29 mouse cellular contexts compared by ENCODE assay signal in genomic region chr15:63252781-63253340, GRCm38 (mm10).
DNase-seq lines count a peak whose midpoint lies in the region; ATAC-seq lines count a peak whose summit lies in the region.
"Had no signal": no experiment of that assay in that cellular context is flagged by ENCODE, and none has a peak within 500 bp of the region (broad histone marks: within the 10 kb centered on the region; RNA-seq: fewer than 3 reads in every experiment).

No protein-coding gene starts in this region.

- no peak for ATAC-seq in kidney, embryonic 16.5 days (ENCODE audit: low FRiP score, low TSS enrichment)
- ATAC-seq: intestine, postnatal 0 days had no signal

- H3K27me3 ChIP-seq in kidney, embryonic 16.5 days (ENCODE audit: insufficient read depth, low read length): no peaks in the 10 kb centered on the region
- H3K27me3 ChIP-seq: embryonic facial prominence, embryonic 13.5 days; forebrain, embryonic 12.5 days; heart, embryonic 13.5 days; limb, embryonic 12.5 days; megakaryocyte, embryonic 14.5 days; stomach, embryonic 15.5 days had no signal

- H3K9me3 ChIP-seq in kidney, embryonic 16.5 days (ENCODE audit: low read length): no peaks in the 10 kb centered on the region
- H3K9me3 ChIP-seq: embryonic facial prominence, embryonic 13.5 days; forebrain, embryonic 12.5 days; heart, embryonic 13.5 days; limb, embryonic 12.5 days; megakaryocyte, embryonic 14.5 days; stomach, embryonic 15.5 days had no signal

- peak; percentile 3 for DNase-seq in embryo, embryonic 10 days (ENCODE audit: low spot score)
- DNase-seq in embryo, embryonic 9.5 days (ENCODE audit: extremely low spot score): no peak
- DNase-seq in retina, postnatal 1 day: peak; percentile 2
- no peak for DNase-seq in retina, embryonic 14.5 days (ENCODE audit: low spot score)
- DNase-seq in fat pad, adult 2 months (ENCODE audit: extremely low read depth, low read depth, low spot score): peak; percentile 47
- no peak for DNase-seq in heart, adult 11 months
- DNase-seq: adrenal gland, postnatal 25 days; cerebellum, adult 2 months; gastrocnemius, postnatal 14 days; heart, adult 2 months; heart, postnatal 10 days; kidney, adult 9 months; kidney, postnatal 14 days; layer of hippocampus, adult 9-11 months; lung, postnatal 4 days; midbrain, embryonic 14.5 days; right cerebral cortex, postnatal 25 days; thymus, postnatal 14 days had no signal

- no peaks in the 10 kb centered on the region for H3K4me1 ChIP-seq in kidney, embryonic 16.5 days (ENCODE audit: insufficient read depth, low read length)
- H3K4me1 ChIP-seq: embryonic facial prominence, embryonic 13.5 days; forebrain, embryonic 12.5 days; limb, embryonic 12.5 days; megakaryocyte, embryonic 14.5 days; stomach, embryonic 15.5 days had no signal

- H3K27ac ChIP-seq in kidney, embryonic 16.5 days (ENCODE audit: low read length): no peak overlapping the region
- H3K27ac ChIP-seq: embryonic facial prominence, embryonic 13.5 days; forebrain, embryonic 12.5 days; heart, adult 2 months; heart, embryonic 13.5 days; hindbrain, embryonic 14.5 days; limb, embryonic 12.5 days; stomach, embryonic 15.5 days had no signal

- 64% methylated on average over 1 of the region's 1 CpGs for WGBS in kidney, embryonic 16.5 days

- no peak overlapping the region for H3K9ac ChIP-seq in kidney, embryonic 16.5 days (replicated peaks; ENCODE audit: low read length)
- H3K9ac ChIP-seq: embryonic facial prominence, embryonic 13.5 days; forebrain, embryonic 12.5 days; heart, embryonic 13.5 days; hindbrain, embryonic 14.5 days; limb, embryonic 12.5 days; stomach, embryonic 15.5 days had no signal

- H3K36me3 ChIP-seq in kidney, embryonic 16.5 days (ENCODE audit: insufficient read depth, low read length): no peaks in the 10 kb centered on the region
- H3K36me3 ChIP-seq: embryonic facial prominence, embryonic 13.5 days; forebrain, embryonic 12.5 days; heart, embryonic 13.5 days; limb, embryonic 12.5 days; stomach, embryonic 15.5 days had no signal

- H3K4me3 ChIP-seq in kidney, embryonic 16.5 days (ENCODE audit: low read length): no peak overlapping the region
- H3K4me3 ChIP-seq: embryonic facial prominence, embryonic 13.5 days; erythroblast, embryonic 14.5 days; forebrain, embryonic 12.5 days; heart, adult 2 months; heart, embryonic 13.5 days; limb, embryonic 12.5 days; megakaryocyte, embryonic 14.5 days; stomach, embryonic 15.5 days had no signal

- no peak overlapping the region for H3K4me2 ChIP-seq in kidney, embryonic 16.5 days (replicated peaks; ENCODE audit: low read depth, low read length)
- H3K4me2 ChIP-seq: embryonic facial prominence, embryonic 13.5 days; forebrain, embryonic 12.5 days; heart, embryonic 13.5 days; hindbrain, embryonic 14.5 days; limb, embryonic 12.5 days; liver, embryonic 11.5 days; stomach, embryonic 15.5 days had no signal

Comparison
In these comparisons a context has a peak if more than half of its experiments do, and no peak if none do; other contexts are left out.
1. DNase-seq: peak in embryo, embryonic 10 days (single experiment), retina, postnatal 1 day (single experiment) and fat pad, adult 2 months (single experiment); none in embryo, embryonic 9.5 days (single experiment), retina, embryonic 14.5 days (single experiment) and heart, adult 11 months (single experiment).